Mouse (Mus musculus) heart, postnatal 25 days (tissue): ENCODE results near the gene Prn. TPM values are rescaled to one million over a fixed set of nuclear protein-coding genes. Genes with fewer than 3 reads are reported as not detected.

Experiments used
- DNase-seq: peaks from one replicate; pipeline ENCODE4 v3.0.0; 2022; ENCODE audit warnings: low spot score
- intact Hi-C: fragments of 180-260 bp; cut with DNase I; formaldehyde crosslinking; loops from one replicate; pipeline ENCODE4 v1.15.1; 2025
- total RNA-seq, 2 experiments: library from RNA; stranded (reverse); gene quantifications; 2 replicates each; pipeline ENCODE4 v1.2.3; 2021

Prn gene
- 1 to 10 TPM; 1.9 to 2.5 TPM for total RNA-seq

- intact Hi-C loops: no loop called here
- peak; percentile 72 for DNase-seq
These were observed at the start of gene Prn, which contains the start of gene Prnp for GRCm38 (mm10) chr2:131909683-131910572. Gene Prn, plus strand, starts transcription at chr2:131909957. Gene Prnp, plus strand, starts transcription at chr2:131909928.

- DNase-seq: no peak
- intact Hi-C loops: no loop called here
These were observed 47.0 kb upstream of the Prn start for GRCm38 (mm10) chr2:131862617-131863275.

DNA sequence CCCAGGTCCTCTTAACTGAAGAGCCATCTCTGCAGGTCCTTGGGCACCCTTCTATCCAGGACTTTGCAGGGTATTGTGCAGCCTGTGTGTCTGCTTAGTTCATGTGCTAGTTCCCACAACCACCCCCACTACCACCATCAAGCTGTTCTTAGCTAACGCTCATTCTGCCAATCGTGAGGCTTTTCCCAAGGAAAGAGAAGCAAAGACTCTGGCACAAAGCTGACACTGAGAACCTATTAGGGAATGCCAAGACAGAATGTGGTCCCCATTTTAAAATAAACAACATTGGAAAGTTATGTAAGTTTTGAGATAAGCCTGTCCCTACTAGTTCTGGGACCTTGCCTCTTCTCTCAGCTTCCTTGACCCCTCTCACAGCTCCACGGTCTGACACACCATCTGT is 46.3 kb upstream of the Prn start:
- no peak for DNase-seq
- intact Hi-C loops: no loop called here

GRCm38 (mm10) chr2:131864262-131864796 is 45.4 kb upstream of the Prn start:
- intact Hi-C loops: no loop called here
- no peak for DNase-seq

GRCm38 (mm10) chr2:131866676-131867075 is 43.1 kb upstream of the Prn start:
- no peak for DNase-seq

DNA sequence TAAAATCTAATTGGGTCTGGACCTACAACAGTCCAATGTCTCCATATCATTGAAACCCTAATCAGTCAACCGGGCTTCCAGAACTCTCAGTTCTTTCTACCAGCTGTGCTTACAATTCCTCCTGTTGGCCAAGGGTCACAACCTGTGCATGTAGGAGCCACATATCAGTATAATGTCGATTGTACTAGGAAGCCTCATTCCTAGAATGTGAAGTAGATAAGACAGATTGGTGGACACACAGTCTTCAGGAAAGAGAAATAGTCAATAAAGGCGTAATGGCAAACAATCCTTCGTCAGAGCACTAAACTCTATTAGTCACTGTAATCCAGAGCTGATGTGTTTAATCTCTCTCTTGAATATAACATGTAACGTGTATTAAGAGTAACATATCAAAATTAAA is 40.8 kb upstream of the Prn start:
- intact Hi-C loops: no loop called here

More at GRCm38 (mm10) chr2:131866676-131867075, 43.1 kb upstream of the Prn start:
- intact Hi-C loops: no loop called here

GRCm38 (mm10) chr2:131873376-131873775 is 36.4 kb upstream of the Prn start:
- intact Hi-C loops: no loop called here
- DNase-seq: no peak

More for the DNA sequence above, 40.8 kb upstream of the Prn start:
- DNase-seq: no peak

- DNase-seq: no peak
- intact Hi-C loops: no loop called here
These were observed 33.0 kb upstream of the Prn start for GRCm38 (mm10) chr2:131876551-131877265.

GRCm38 (mm10) chr2:131881766-131882165 is 28.0 kb upstream of the Prn start:
- no peak for DNase-seq
- intact Hi-C loops: no loop called here

- intact Hi-C loops: no loop called here
These were observed 26.6 kb upstream of the Prn start for GRCm38 (mm10) chr2:131883136-131883535.

GRCm38 (mm10) chr2:131886503-131887160 is 23.1 kb upstream of the Prn start:
- DNase-seq: no peak
- intact Hi-C loops: no loop called here

More at GRCm38 (mm10) chr2:131883136-131883535, 26.6 kb upstream of the Prn start:
- DNase-seq: no peak

DNA sequence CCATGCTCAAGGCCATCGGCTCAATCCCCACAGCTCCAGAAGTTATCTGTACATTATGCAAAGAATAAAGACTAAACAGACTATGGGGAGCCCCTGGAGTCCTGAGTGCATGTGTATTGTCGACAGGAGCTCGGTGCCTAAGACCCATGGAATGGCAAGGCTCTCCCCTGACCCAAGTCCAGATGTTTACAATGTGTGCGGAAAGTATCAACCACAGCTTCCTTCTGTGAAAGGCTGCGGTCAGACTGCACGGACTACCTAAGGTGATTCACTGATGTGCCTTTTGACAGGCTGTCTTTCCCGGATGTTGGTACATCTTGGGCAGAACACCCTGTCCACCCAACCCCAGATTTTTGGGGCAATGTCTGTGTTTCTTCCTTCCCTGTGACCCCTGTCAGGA is 21.5 kb upstream of the Prn start:
- DNase-seq: no peak
- intact Hi-C loops: no loop called here

DNA sequence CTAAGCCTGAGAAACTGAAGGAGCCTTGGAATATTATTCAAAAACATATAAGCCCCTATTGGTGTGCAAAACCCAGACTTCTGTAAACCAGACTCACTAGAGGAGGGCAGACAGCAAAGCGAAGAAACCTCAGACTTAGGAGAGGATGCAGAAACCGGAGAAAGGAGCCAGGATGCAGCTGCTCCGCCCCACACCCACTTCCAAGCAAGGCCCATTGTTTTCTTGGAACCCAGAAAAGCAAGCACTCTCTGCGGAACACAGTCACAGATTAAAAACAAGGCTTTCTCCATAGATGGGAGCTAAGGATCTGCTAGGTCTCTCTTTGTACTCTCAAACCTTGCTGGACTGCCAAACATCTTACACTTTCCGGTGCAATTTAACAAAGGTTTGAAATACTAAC is 17.2 kb upstream of the Prn start:
- DNase-seq: no peak
- intact Hi-C loops: no loop called here

DNA sequence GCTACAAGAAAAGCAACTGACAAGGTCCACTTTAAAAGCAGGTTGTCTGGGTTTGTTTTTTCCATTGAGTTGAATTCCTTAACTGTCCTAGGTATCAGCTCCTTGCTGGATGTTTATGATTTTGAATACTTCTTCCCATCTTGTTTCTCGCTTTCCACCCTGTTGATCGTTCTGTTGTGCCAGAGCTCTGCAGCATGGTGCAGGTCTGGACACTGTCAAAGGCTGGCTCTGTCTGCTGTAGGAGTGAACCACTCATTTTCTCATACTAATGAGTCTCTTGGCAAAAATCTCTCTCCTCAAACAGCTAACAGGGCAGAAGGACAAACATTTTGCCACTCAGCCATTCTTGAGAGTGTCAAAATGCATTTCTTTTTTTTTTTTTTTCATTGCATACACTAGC is 14.7 kb upstream of the Prn start:
- intact Hi-C loops: no loop called here
- no peak for DNase-seq

DNA sequence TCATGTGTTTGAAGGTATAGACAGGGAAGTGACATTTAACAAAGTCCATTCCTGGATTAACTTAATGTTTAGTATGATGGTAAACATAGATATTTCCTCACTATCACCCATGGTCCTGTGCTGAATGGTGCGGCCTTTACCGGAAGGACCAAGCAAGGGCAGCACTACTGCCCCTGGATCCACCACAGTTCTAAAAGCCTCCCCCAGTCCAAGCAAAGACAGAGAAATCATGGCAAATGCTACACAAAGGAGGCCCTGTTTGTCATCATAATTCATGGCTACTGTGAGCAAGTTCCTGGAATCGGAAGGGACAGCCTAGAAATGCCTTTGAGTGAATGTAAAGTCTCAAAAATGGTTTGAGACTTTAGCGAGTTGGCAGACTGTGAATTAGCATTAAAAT is 13.7 kb upstream of the Prn start:
- intact Hi-C loops: no loop called here
- DNase-seq: no peak

DNA sequence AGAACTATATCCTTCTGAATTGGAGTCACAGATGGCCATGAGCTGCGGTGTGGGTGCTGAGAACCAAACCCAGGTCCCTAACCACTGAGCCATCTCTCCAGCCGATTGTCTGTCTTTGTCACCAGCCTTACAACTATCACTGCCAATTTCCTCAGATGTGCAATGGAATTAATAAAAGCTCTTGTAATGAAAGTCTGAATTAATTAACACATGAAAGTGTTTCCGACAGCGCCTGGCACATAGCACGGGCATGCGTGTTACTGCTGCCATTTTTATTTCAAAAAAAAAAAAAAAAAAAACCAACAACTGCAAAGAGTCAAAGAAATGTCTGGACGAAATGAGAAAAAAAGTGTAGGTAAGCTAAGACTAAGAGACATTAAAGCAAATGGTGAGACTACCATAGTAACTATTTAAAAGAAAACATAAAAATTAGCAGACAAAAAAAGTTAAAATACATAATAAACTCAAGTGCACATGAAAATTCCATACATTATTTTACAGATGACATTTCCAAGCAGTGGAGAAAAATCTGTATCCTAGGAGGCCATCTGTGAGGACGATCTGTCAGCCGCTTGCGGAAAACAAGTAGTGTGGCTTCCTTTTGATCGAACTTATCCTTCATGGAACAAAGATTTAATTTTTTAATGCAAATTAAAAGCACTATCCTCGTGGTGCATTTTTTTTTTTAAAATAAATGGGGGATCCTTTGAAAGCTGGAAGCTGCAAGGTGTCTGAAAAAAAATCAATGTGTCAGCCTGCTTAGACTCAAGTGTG is 12.2 kb upstream of the Prn start:
- no peak for DNase-seq
- intact Hi-C loops: no loop called here

DNA sequence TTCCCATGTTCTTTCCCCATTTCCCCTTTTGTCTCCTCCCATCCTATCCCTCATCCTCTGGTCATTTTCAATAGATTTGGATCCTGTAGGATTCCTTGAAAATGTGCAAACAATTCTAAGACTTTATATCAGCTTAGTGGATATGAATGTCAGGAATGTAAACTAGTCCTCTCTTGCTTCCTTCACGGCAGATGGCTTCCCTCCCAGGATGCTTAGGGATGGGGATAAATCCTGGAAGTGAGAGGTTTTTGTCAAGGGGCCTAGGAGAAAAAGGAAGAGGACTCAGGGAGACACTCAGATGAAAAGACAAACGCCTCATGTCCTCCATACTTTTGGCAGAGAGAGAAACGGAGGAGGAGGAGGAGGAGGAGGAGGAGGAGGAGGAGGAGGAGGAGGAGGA is 7.3 kb upstream of the Prn start:
- intact Hi-C loops: loop anchor here (5.0 kb wide), 1 partner anchor 45 kb away; no protein-coding TSS in a partner anchor
- DNase-seq: no peak

DNA sequence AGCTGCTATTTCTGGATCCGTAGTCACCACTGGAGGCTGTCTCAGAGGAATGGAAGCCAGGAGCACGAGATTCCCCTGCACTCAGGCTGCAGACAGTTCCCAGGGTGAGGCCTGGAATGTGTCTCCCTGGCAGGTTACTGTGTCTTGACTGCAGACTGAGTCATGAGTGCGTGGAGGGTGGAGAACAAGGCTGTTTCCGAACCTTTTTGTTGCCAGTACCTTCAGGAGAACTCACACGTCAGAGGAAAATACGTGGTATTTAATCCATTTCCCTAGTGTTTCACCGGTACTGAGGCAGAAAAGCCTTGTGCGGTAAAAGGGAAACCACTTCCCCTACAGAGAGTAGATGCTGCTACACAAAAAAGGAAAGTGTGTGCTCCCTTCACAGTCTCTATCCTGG is 6.9 kb upstream of the Prn start:
- DNase-seq: peak; percentile 47
- intact Hi-C loops: loop anchor here (5.0 kb wide), 1 partner anchor 44 kb away; no protein-coding TSS in a partner anchor

DNA sequence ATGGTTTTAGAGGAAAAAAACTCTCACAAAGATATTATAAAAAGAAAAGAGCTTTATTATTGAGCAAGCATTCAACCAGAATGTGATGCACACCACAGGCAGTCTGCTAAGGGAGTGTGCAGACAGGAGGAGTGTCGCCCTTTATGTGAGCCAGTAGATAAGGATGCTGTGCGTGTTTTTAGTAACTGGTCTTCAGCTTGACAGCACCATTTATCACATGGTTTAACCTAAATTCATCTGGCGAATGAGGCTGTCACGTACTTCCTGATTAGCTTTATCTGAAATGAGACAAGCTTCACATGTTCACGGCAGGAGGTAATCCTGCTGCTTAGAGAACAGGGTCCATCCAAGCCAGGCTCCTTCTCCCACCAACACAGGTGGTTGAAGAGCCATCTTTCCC is 4.7 kb upstream of the Prn start:
- intact Hi-C loops: no loop called here
- DNase-seq: no peak
